In genomic region chr2:132110702-132111101, GRCm38 (mm10) we compare ENCODE assay signal across 8 mouse cellular contexts. TPM values are rescaled to one million over a fixed set of nuclear protein-coding genes. Genes with fewer than 3 reads are reported as not detected.
DNase-seq lines count a peak whose midpoint lies in the region; ATAC-seq and TF ChIP-seq lines count a peak whose summit lies in the region.

No protein-coding gene starts in this region.

- H3K9me3 ChIP-seq in heart, embryonic 12.5 days (replicated peaks), result no peaks in the 10 kb centered on the region
- H3K9me3 ChIP-seq in heart, postnatal 0 days (replicated peaks; ENCODE audit: control insufficient read depth, low read length), result no peaks in the 10 kb centered on the region

- 38% methylated on average over 3 of the region's 3 CpGs for WGBS in heart, embryonic 12.5 days
- 27% methylated on average over 3 of the region's 3 CpGs for WGBS in heart, postnatal 0 days

- H3K27me3 ChIP-seq in heart, embryonic 12.5 days (replicated peaks), result no peaks in the 10 kb centered on the region
- H3K27me3 ChIP-seq in heart, postnatal 0 days (ENCODE audit: control insufficient read depth, insufficient read depth, low read length), result no peaks in the 10 kb centered on the region

- TF ChIP-seq EP300 in heart, postnatal 0 days (IDR thresholded peaks at IDR 0.05; ENCODE audit: low read depth), result no peak

- H3K36me3 ChIP-seq in heart, embryonic 12.5 days, result peaks cover 4% of the 10 kb centered on the region; the same call in 1 of the 2 replicates
- H3K36me3 ChIP-seq in heart, postnatal 0 days (replicated peaks; ENCODE audit: control insufficient read depth, insufficient read depth, low read length), result no peaks in the 10 kb centered on the region

- no peak for DNase-seq in heart, adult 9 months (ENCODE audit: low spot score in 2 of 2)
- DNase-seq in lung, adult 18-20 months, result peak; percentile 51 to 73
- no peak for DNase-seq in lung, postnatal 10 days
- DNase-seq in heart, postnatal 0 days (ENCODE audit: low spot score), result peak; percentile 70
- peak; percentile 57 for DNase-seq in naive thymus-derived CD4-positive, alpha-beta T cell, adult 2 months (ENCODE audit: low read depth)
- no peak for DNase-seq in thymus, postnatal 36 days
- DNase-seq in thymus, postnatal 25 days, result no peak

- H3K9ac ChIP-seq in heart, embryonic 12.5 days, result no peak overlapping the region
- no peak overlapping the region for H3K9ac ChIP-seq in heart, postnatal 0 days (replicated peaks; ENCODE audit: low read depth, low read length)

- H3K27ac ChIP-seq in heart, embryonic 12.5 days (ENCODE audit: poor library complexity, severe bottlenecking), result peak overlapping the region; percentile 39; the same call in 1 of the 2 replicates
- peak overlapping the region; percentile 36; the same call in 1 of the 2 replicates for H3K27ac ChIP-seq in heart, postnatal 0 days (ENCODE audit: low read depth)

- no peak for TF ChIP-seq CTCF in heart, postnatal 0 days (IDR thresholded peaks at IDR 0.05; ENCODE audit: low read depth)

- no peak for ATAC-seq in heart, embryonic 12.5 days (ENCODE audit: insufficient number of reproducible peaks, low FRiP score)
- peak; percentile 71 for ATAC-seq in heart, postnatal 0 days (ENCODE audit: insufficient read depth, low read depth)

- H3K4me1 ChIP-seq in heart, embryonic 12.5 days (replicated peaks), result peaks cover 39% of the 10 kb centered on the region
- peaks cover 30% of the 10 kb centered on the region for H3K4me1 ChIP-seq in heart, postnatal 0 days (ENCODE audit: control insufficient read depth, insufficient read depth)

- H3K4me3 ChIP-seq in heart, embryonic 12.5 days, result no peak overlapping the region
- no peak overlapping the region for H3K4me3 ChIP-seq in heart, postnatal 0 days (ENCODE audit: low read depth, low read length)

- no peak overlapping the region for H3K4me2 ChIP-seq in heart, embryonic 12.5 days
- H3K4me2 ChIP-seq in heart, postnatal 0 days (ENCODE audit: low read depth, low read length), result no peak overlapping the region

RNA-seq across cellular contexts. Expression of gene Slc23a2, which starts 34.2 kb away (rescaled TPM):
- 10.1 and 12.1 TPM in 2 replicates for polyA plus RNA-seq in heart, embryonic 12.5 days (2016; fragmentation: Nextera tagmentation; extraction: Ambion mirVana)
- total RNA-seq in heart, postnatal 0 days (2014; rRNA removed; ENCODE audit: low replicate concordance), result 13.9 and 19.2 TPM in 2 replicates
- polyA plus RNA-seq in heart, postnatal 0 days (2015; fragmentation: Nextera tagmentation; extraction: Ambion mirVana), result 7.8 and 8.6 TPM in 2 replicates

Comparison
In these comparisons a context has a peak if more than half of its experiments do, and no peak if none do; other contexts are left out.
1. DNase-seq: peak in lung, adult 18-20 months (2 of 2), heart, postnatal 0 days (single experiment) and naive thymus-derived CD4-positive, alpha-beta T cell, adult 2 months (single experiment); none in heart, adult 9 months (0 of 2), lung, postnatal 10 days (single experiment), thymus, postnatal 36 days (0 of 2) and thymus, postnatal 25 days (single experiment).